Mouse (Mus musculus): ENCODE data around the gene Gm8453. TPM values are rescaled to one million over a fixed set of nuclear protein-coding genes. Genes with fewer than 3 reads are reported as not detected.

The Gm8453 gene
- not detected for polyA plus RNA-seq (2017; shearing (Covaris generic))

DNA sequence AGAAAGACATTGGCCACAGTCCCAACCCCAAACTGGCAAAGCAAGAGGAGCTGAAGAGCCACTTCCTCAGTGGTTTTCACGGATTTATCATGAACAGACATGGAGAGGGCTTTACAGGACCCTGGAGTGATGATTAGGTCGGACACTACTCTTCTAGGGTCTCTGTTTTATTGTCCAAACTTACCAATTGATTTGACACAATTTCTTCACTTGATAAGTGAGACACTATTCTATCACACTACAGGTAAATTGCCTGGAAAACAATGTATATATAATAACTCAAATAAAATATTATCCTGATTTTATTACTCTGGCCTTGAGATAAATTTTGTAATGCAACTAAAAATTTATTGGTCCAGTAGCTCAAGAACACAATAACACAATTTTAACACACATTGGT is at the start of gene Gm8453:
Gm8453 (minus strand) TSS at position 101 of the 400 bp plus-strand sequence.

DNA sequence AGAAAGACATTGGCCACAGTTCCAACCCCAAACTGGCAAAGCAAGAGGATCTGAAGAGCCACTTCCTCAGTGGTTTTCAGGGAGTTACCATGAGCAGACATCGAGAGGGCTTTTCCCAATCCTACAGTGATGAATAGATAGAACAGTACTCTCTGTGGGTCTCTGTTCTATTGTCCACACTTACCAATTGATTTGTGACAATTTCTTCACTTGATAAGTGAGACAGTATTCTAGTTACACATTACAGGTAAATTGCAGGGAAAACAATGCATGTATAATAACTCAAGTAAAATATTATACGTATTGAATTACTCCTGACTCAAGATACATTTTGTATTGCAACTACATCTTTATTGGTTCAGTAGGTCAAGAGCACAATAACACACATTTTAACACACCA is 28.1 kb downstream of the Gm8453 start, which contains the start of gene Gm8653:
Gm8653 (minus strand) TSS at position 101 of the 400 bp plus-strand sequence.

DNA sequence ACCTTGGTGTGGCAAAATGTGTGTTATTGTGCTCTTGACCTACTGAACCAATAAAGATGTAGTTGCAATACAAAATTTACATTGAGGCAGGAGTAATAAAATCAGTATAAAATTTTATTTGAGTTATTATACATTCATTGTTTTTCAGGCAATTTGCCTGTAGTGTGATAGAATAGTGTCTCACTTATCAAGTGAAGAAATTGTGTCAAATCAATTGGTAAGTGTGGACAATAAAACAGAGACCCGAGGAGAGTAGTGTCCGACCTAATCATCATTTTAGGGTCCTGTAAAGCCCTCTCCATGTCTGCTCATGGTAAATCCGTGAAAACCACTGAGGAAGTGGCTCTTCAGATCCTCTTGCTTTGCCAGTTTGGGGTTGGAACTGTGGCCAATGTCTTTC is 40.2 kb downstream of the Gm8453 start, which contains the start of gene Vmn1r143:
Vmn1r143 (plus strand) TSS at position 301 of the 400 bp plus-strand sequence.

Other genes starting within 250 kb of the Gm8453 start
- gene Vmn1r137, start 234.9 kb downstream of the Gm8453 start, polyA plus RNA-seq (2017; shearing (Covaris generic)), result not detected
- gene Vmn1r138, start 200.6 kb downstream of the Gm8453 start, polyA plus RNA-seq (2017; shearing (Covaris generic)), result not detected
- not detected for gene Gm6176, start 173.2 kb downstream of the Gm8453 start, polyA plus RNA-seq (2017; shearing (Covaris generic))
- not detected for gene Vmn1r139, start 160.4 kb downstream of the Gm8453 start, polyA plus RNA-seq (2017; shearing (Covaris generic))
- gene Gm16451, start 111.2 kb downstream of the Gm8453 start, polyA plus RNA-seq (2017; shearing (Covaris generic)), result not detected
- gene Gm10666, start 94.7 kb downstream of the Gm8453 start, polyA plus RNA-seq (2017; shearing (Covaris generic)), result not detected
- gene Vmn1r142, start 65.4 kb downstream of the Gm8453 start, polyA plus RNA-seq (2017; shearing (Covaris generic)), result not detected
- gene Vmn1r143, start 40.1 kb downstream of the Gm8453 start, polyA plus RNA-seq (2017; shearing (Covaris generic)), result not detected
- not detected for gene Gm8653, start 28.2 kb downstream of the Gm8453 start, polyA plus RNA-seq (2017; shearing (Covaris generic))
- not detected for gene Gm4187, start 100.2 kb upstream of the Gm8453 start, polyA plus RNA-seq (2017; shearing (Covaris generic))
- not detected for gene Gm8660, start 141.6 kb upstream of the Gm8453 start, polyA plus RNA-seq (2017; shearing (Covaris generic))
- gene Vmn1r148, start 184.1 kb upstream of the Gm8453 start, polyA plus RNA-seq (2017; shearing (Covaris generic)), result not detected
- gene Vmn1r149, start 208.7 kb upstream of the Gm8453 start, polyA plus RNA-seq (2017; shearing (Covaris generic)), result not detected
- not detected for gene Gm10665, start 234.6 kb upstream of the Gm8453 start, polyA plus RNA-seq (2017; shearing (Covaris generic))

Data from activated CD4-positive, CD25-positive, alpha-beta regulatory T cell, adult 9 weeks (primary cell).